Mouse (Mus musculus) right cerebral cortex, postnatal 4 days (tissue): ENCODE data around the gene Cd24a.

Experiments
- DNase-seq: peaks from one replicate; pipeline ENCODE4 v3.0.0-alpha.2; 2022

Cd24a gene

GRCm38 (mm10) chr10:43630634-43631033 lies 52.5 kb downstream of the Cd24a start:
- DNase-seq, result no peak

GRCm38 (mm10) chr10:43631049-43631448 lies 53.0 kb downstream of the Cd24a start:
- peak; percentile 19 for DNase-seq

- no peak for DNase-seq
Observed at GRCm38 (mm10) chr10:43631639-43632354, 53.7 kb downstream of the Cd24a start.

- no peak for DNase-seq
Observed at GRCm38 (mm10) chr10:43633117-43633516, 55.0 kb downstream of the Cd24a start.
